Mouse (Mus musculus): Measurements from ENCODE around the gene Art1.

GRCm38 (mm10) chr7:102099760-102100661 lies 1.5 kb upstream of the Art1 start:
- TF ChIP-seq POLR2A (IDR thresholded peaks at IDR 0.05; ENCODE audit: low read depth, low read length) (no peak), UBTF (IDR thresholded peaks at IDR 0.05; ENCODE audit: low read depth, low read length) (no peak), ZNF384 (IDR thresholded peaks at IDR 0.05; ENCODE audit: low read depth, low read length) (no peak), CTCF (conservative IDR thresholded peaks at IDR 0.05 in 1 of 2, IDR thresholded peaks at IDR 0.05 in 1 of 2; ENCODE audit: low read depth in 2 of 2, low read length in 2 of 2) (no peak), ZC3H11A (IDR thresholded peaks at IDR 0.05; ENCODE audit: low read depth, low read length) (no peak), ETS1 (conservative IDR thresholded peaks at IDR 0.05; ENCODE audit: low read depth, low read length) (no peak), RAD21 (IDR thresholded peaks at IDR 0.05; ENCODE audit: low read depth, low read length) (no peak), MEF2A (IDR thresholded peaks at IDR 0.05; ENCODE audit: borderline replicate concordance, low read depth, low read length) (no peak), NRF1 (IDR thresholded peaks at IDR 0.05; ENCODE audit: low read depth, low read length) (no peak), RCOR1 (conservative IDR thresholded peaks at IDR 0.05; ENCODE audit: low read depth, low read length) (no peak), SMC3 (IDR thresholded peaks at IDR 0.05; ENCODE audit: low read depth, low read length) (no peak), EP300 (IDR thresholded peaks at IDR 0.05; ENCODE audit: low read length) (no peak), BHLHE40 (IDR thresholded peaks at IDR 0.05; ENCODE audit: low read depth, low read length) (peak; percentile 97)
